Mouse (Mus musculus) neural tube, embryonic 14.5 days (tissue): ENCODE measurements at regions not wholly inside any gene's neighbourhood (a gene's known extent, or its start where the extent isn't known, plus 50 kb on each side); places are given as distances from the start of the nearest gene placed in this dataset.

Source experiments
- ATAC-seq: fragments of 200-750 bp; cut with Nextera tagmentation; 2 replicates; pipeline ENCODE4 v1.8.0; 2017; ENCODE audit warnings: low read depth, mild to moderate bottlenecking, moderate TSS enrichment, moderate library complexity
- H3K27ac ChIP-seq: fragments of 300-500 bp; sonication (generic); 2 replicates; pipeline ENCODE4 v1.5.1; 2014; ENCODE audit warnings: low read depth, mild to moderate bottlenecking, control low read depth, low read length, moderate library complexity, mixed read lengths
- H3K27me3 ChIP-seq: fragments of 300-500 bp; sonication (generic); 2 replicates; pipeline ENCODE4 v1.6.1; 2014; ENCODE audit warnings: low read length; ENCODE audit not compliant: control insufficient read depth, insufficient read depth
- H3K36me3 ChIP-seq: fragments of 300-500 bp; sonication (generic); 2 replicates; pipeline ENCODE4 v1.6.1; 2014; ENCODE audit warnings: low read length, mixed read lengths; ENCODE audit not compliant: control insufficient read depth, insufficient read depth
- H3K4me1 ChIP-seq: fragments of 300-500 bp; sonication (generic); 2 replicates; pipeline ENCODE4 v1.6.1; 2014; ENCODE audit warnings: low read length; ENCODE audit not compliant: control insufficient read depth, insufficient read depth
- H3K4me2 ChIP-seq: fragments of 300-500 bp; sonication (generic); 2 replicates; pipeline ENCODE4 v1.6.1; 2014; ENCODE audit warnings: mild to moderate bottlenecking, low read depth, low read length, control low read depth
- H3K4me3 ChIP-seq: fragments of 300-500 bp; sonication (generic); 2 replicates; pipeline ENCODE4 v1.5.1; 2014; ENCODE audit warnings: low read depth, low read length, control low read depth, mixed read lengths
- H3K9ac ChIP-seq: fragments of 300-500 bp; sonication (generic); replicated peaks from 2 replicates; pipeline ENCODE4 v1.6.1; 2014; ENCODE audit warnings: low read depth, mild to moderate bottlenecking, control low read depth, low read length, mixed read lengths
- H3K9me3 ChIP-seq: fragments of 300-500 bp; sonication (generic); 2 replicates; pipeline ENCODE4 v1.6.1; 2016; ENCODE audit warnings: low read length; ENCODE audit not compliant: control insufficient read depth
- WGBS: fragments of 180-500 bp; shearing (Covaris S2); extraction: QIAGEN DNeasy Blood & Tissue Kit; methylation state at CpG from one replicate; pipeline ENCODE4 v1.1.7; 2014; 5-methylcytosine and 5-hydroxymethylcytosine counted together

- no peak for ATAC-seq
- Histone ChIP-seq H3K4me1 (no peaks in the 10 kb centered on the region), H3K9ac (no peak overlapping the region), H3K27me3 (no peaks in the 10 kb centered on the region), H3K27ac (no peak overlapping the region), H3K4me3 (no peak overlapping the region), H3K4me2 (no peak overlapping the region), H3K9me3 (no peaks in the 10 kb centered on the region), H3K36me3 (no peaks in the 10 kb centered on the region)
- 88% methylated on average over 5 of the region's 5 CpGs for WGBS
Measured at GRCm38 (mm10) chr15:67391918-67392317, 891.2 kb upstream of the Lrrc6 start.

GRCm38 (mm10) chr15:67388514-67388913 is 887.8 kb upstream of the Lrrc6 start:
- no peaks in the 10 kb centered on the region for H3K4me1 ChIP-seq
- no peaks in the 10 kb centered on the region for H3K9me3 ChIP-seq
- no peak overlapping the region for H3K27ac ChIP-seq
- no peaks in the 10 kb centered on the region for H3K36me3 ChIP-seq
- no peak overlapping the region for H3K4me3 ChIP-seq
- no peak for ATAC-seq
- 84% methylated on average over 8 of the region's 8 CpGs for WGBS
- H3K4me2 ChIP-seq: no peak overlapping the region
- H3K9ac ChIP-seq: no peak overlapping the region
- no peaks in the 10 kb centered on the region for H3K27me3 ChIP-seq

- no peaks in the 10 kb centered on the region for H3K36me3 ChIP-seq
- H3K4me2 ChIP-seq: no peak overlapping the region
- H3K9me3 ChIP-seq: no peaks in the 10 kb centered on the region
- no peaks in the 10 kb centered on the region for H3K4me1 ChIP-seq
- H3K4me3 ChIP-seq: no peak overlapping the region
- no peak overlapping the region for H3K9ac ChIP-seq
- H3K27ac ChIP-seq: no peak overlapping the region
- no peak for ATAC-seq
- H3K27me3 ChIP-seq: no peaks in the 10 kb centered on the region
Measured at GRCm38 (mm10) chr15:67386896-67387295, 886.2 kb upstream of the Lrrc6 start.

GRCm38 (mm10) chr15:67373599-67373998 is 872.9 kb upstream of the Lrrc6 start:
- no peaks in the 10 kb centered on the region for H3K4me1 ChIP-seq
- no peaks in the 10 kb centered on the region for H3K27me3 ChIP-seq
- H3K4me2 ChIP-seq: no peak overlapping the region
- H3K9ac ChIP-seq: no peak overlapping the region
- no peak for ATAC-seq
- 82% methylated on average over 4 of the region's 4 CpGs for WGBS
- H3K36me3 ChIP-seq: no peaks in the 10 kb centered on the region
- H3K27ac ChIP-seq: no peak overlapping the region
- no peaks in the 10 kb centered on the region for H3K9me3 ChIP-seq
- no peak overlapping the region for H3K4me3 ChIP-seq

- ATAC-seq: no peak
- Histone ChIP-seq H3K4me3 (no peak overlapping the region), H3K27ac (no peak overlapping the region), H3K9me3 (no peaks in the 10 kb centered on the region), H3K4me1 (no peaks in the 10 kb centered on the region), H3K4me2 (no peak overlapping the region), H3K9ac (no peak overlapping the region), H3K36me3 (no peaks in the 10 kb centered on the region), H3K27me3 (no peaks in the 10 kb centered on the region)
- WGBS: 86% methylated on average over 8 of the region's 8 CpGs
Measured at GRCm38 (mm10) chr15:67373030-67373429, 872.3 kb upstream of the Lrrc6 start.

- H3K36me3 ChIP-seq: no peaks in the 10 kb centered on the region
- H3K4me1 ChIP-seq: no peaks in the 10 kb centered on the region
- H3K27me3 ChIP-seq: no peaks in the 10 kb centered on the region
- H3K27ac ChIP-seq: no peak overlapping the region
- 62% methylated on average over 4 of the region's 4 CpGs for WGBS
- ATAC-seq: peak; percentile 21; the same call in 1 of the 2 replicates
- H3K9ac ChIP-seq: no peak overlapping the region
- no peak overlapping the region for H3K4me2 ChIP-seq
- H3K9me3 ChIP-seq: no peaks in the 10 kb centered on the region
- H3K4me3 ChIP-seq: no peak overlapping the region
Measured at GRCm38 (mm10) chr15:67364099-67364756, 863.5 kb upstream of the Lrrc6 start.

GRCm38 (mm10) chr15:67361012-67361571 is 860.4 kb upstream of the Lrrc6 start:
- ATAC-seq: no peak
- no peak overlapping the region for H3K4me3 ChIP-seq

GRCm38 (mm10) chr15:67357867-67358266 is 857.2 kb upstream of the Lrrc6 start:
- Histone ChIP-seq H3K4me2 (no peak overlapping the region), H3K27me3 (no peaks in the 10 kb centered on the region), H3K9me3 (no peaks in the 10 kb centered on the region), H3K27ac (no peak overlapping the region), H3K4me1 (no peaks in the 10 kb centered on the region), H3K4me3 (no peak overlapping the region), H3K9ac (no peak overlapping the region), H3K36me3 (no peaks in the 10 kb centered on the region)
- no peak for ATAC-seq
- WGBS: 97% methylated on average over 3 of the region's 3 CpGs

More at GRCm38 (mm10) chr15:67361012-67361571, 860.4 kb upstream of the Lrrc6 start:
- WGBS: 69% methylated on average over 1 of the region's 1 CpGs
- no peaks in the 10 kb centered on the region for H3K36me3 ChIP-seq
- no peaks in the 10 kb centered on the region for H3K4me1 ChIP-seq
- H3K9ac ChIP-seq: no peak overlapping the region
- H3K27me3 ChIP-seq: no peaks in the 10 kb centered on the region
- H3K9me3 ChIP-seq: no peaks in the 10 kb centered on the region
- H3K4me2 ChIP-seq: no peak overlapping the region
- no peak overlapping the region for H3K27ac ChIP-seq

- H3K9me3 ChIP-seq: no peaks in the 10 kb centered on the region
- no peak overlapping the region for H3K4me2 ChIP-seq
- no peak overlapping the region for H3K27ac ChIP-seq
- no peak overlapping the region for H3K4me3 ChIP-seq
- H3K4me1 ChIP-seq: no peaks in the 10 kb centered on the region
- H3K27me3 ChIP-seq: no peaks in the 10 kb centered on the region
- no peak for ATAC-seq
- no peaks in the 10 kb centered on the region for H3K36me3 ChIP-seq
- no peak overlapping the region for H3K9ac ChIP-seq
Measured at GRCm38 (mm10) chr15:67355334-67355733, 854.6 kb upstream of the Lrrc6 start.
